Mouse (Mus musculus) stomach, embryonic 15.5 days (tissue): ENCODE results near the gene Agap2. TPM values are rescaled to one million over a fixed set of nuclear protein-coding genes. Genes with fewer than 3 reads are reported as not detected.
"Not testable (repeated sequence)": the region's sequence is repeated elsewhere in the genome, so short reads cannot be mapped to it uniquely, and the experiment has no call there.

Experiments used
- ATAC-seq: fragments of 200-750 bp; cut with Nextera tagmentation; 2 replicates; pipeline ENCODE4 v1.8.0; 2017; ENCODE audit warnings: low read depth, moderate number of reproducible peaks, moderate TSS enrichment; ENCODE audit not compliant: insufficient read depth, low FRiP score
- H3K27ac ChIP-seq: fragments of 300-500 bp; sonication (generic); 2 replicates; pipeline ENCODE4 v1.5.1; 2015; ENCODE audit warnings: mild to moderate bottlenecking, inconsistent platforms
- H3K27me3 ChIP-seq: fragments of 300-500 bp; sonication (generic); replicated peaks from 2 replicates; pipeline ENCODE4 v1.6.1; 2015; ENCODE audit warnings: inconsistent platforms
- H3K36me3 ChIP-seq: fragments of 300-500 bp; sonication (generic); 2 replicates; pipeline ENCODE4 v1.6.1; 2015; ENCODE audit warnings: inconsistent platforms
- H3K4me1 ChIP-seq: fragments of 300-500 bp; sonication (generic); 2 replicates; pipeline ENCODE4 v1.6.1; 2015; ENCODE audit warnings: inconsistent platforms
- H3K4me2 ChIP-seq: fragments of 300-500 bp; sonication (generic); 2 replicates; pipeline ENCODE4 v1.6.1; 2015; ENCODE audit warnings: mild to moderate bottlenecking, inconsistent platforms
- H3K4me3 ChIP-seq: fragments of 300-500 bp; sonication (generic); replicated peaks from 2 replicates; pipeline ENCODE4 v1.5.1; 2015; ENCODE audit warnings: inconsistent platforms
- H3K9ac ChIP-seq: fragments of 300-500 bp; sonication (generic); 2 replicates; pipeline ENCODE4 v1.6.1; 2015; ENCODE audit warnings: inconsistent platforms
- H3K9me3 ChIP-seq: fragments of 300-500 bp; sonication (generic); 2 replicates; pipeline ENCODE4 v1.6.1; 2016; ENCODE audit warnings: inconsistent platforms
- WGBS: fragments of 180-500 bp; shearing (Covaris S2); methylation state at CpG from one replicate; pipeline ENCODE4 v1.1.7; 2015; 5-methylcytosine and 5-hydroxymethylcytosine counted together
- polyA plus RNA-seq: library from polyadenylated mRNA; unstranded; fragments of >200 nt; fragmentation: Nextera tagmentation; extraction: Ambion mirVana; gene quantifications from 2 replicates; pipeline ENCODE4 v1.2.1, GENCODE M21; 2015

Gene Agap2
- polyA plus RNA-seq, 1 experiment from 2014 or later: 0.28 TPM

GRCm38 (mm10) chr10:127059968-127060916, 14.8 kb upstream of the Agap2 start, which contains the start of gene March9:
Gene March9 (minus strand): TSS chr10:127060184.
- H3K27ac ChIP-seq: peak within 1 kb of the TSS; percentile 59
- under 1% methylated on average over 63 of the region's 72 CpGs for WGBS

DNA sequence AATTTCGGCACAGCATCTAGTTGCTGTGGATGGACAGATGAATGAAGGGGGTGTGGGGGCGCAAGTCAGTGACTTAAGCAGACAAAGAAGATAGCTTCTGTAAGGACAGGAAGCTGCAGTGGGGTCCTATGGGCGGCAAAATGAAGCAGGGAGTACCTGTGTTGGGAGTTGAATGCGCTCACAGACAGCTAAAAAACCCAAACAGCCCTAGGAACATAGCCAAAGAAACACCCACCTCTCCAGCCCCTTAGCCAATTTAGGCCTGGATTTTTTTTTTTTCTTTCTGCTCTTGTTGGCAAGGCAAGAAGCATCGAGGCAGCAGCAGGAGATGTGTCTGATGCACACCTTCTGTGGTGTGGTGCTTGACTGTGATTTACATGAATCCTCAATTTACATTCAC, 14.0 kb upstream of the Agap2 start:
- WGBS: 52% methylated on average over 5 of the region's 5 CpGs
- Histone ChIP-seq H3K4me2 (no peak overlapping the region), H3K4me3 (no peak overlapping the region), H3K27me3 (0 out of 2 replicates have a peak, but pooled peaks cover 6% of the 10 kb centered on the region), H3K36me3 (peaks cover 27% of the 10 kb centered on the region), H3K9ac (no peak overlapping the region), H3K4me1 (peaks cover 25% of the 10 kb centered on the region; the same call in 1 of the 2 replicates), H3K9me3 (no peaks in the 10 kb centered on the region), H3K27ac (no peak overlapping the region)
- ATAC-seq: no peak

More at GRCm38 (mm10) chr10:127059968-127060916, 14.8 kb upstream of the Agap2 start, which contains the start of gene March9:
- Histone ChIP-seq H3K9me3 (no peaks in the 10 kb centered on the region), H3K4me1 (peaks cover 22% of the 10 kb centered on the region; the same call in 1 of the 2 replicates), H3K27me3 (0 out of 2 replicates have a peak, but pooled peaks cover 6% of the 10 kb centered on the region), H3K36me3 (peaks cover 24% of the 10 kb centered on the region), H3K4me2 (peak within 1 kb of the TSS; percentile 96), H3K4me3 (peak within 1 kb of the TSS; percentile 75), H3K9ac (peak within 1 kb of the TSS; percentile 53)
- ATAC-seq: peak; percentile 40

DNA sequence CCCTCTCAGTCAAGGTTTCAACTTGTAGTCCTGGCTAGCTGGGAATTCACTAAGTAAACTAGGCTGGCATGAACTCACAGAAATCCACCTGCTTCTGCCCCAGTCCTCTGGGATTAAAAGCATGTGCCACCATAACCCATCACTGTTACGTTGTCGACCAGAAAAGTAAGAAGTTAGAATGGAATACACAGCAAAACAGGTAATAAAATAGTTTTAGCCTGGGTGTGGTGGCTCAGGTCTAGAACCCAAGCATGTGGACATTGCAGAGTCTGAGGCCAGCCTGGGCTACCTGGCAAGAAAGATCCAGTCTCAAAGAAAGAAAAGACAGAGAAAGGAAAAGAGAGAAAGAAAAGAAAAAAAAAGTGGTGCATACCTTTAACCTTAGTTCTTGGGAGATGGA, 13.6 kb upstream of the Agap2 start:
- no peak overlapping the region for H3K4me2 ChIP-seq
- H3K4me3 ChIP-seq: no peak overlapping the region
- H3K27ac ChIP-seq: no peak overlapping the region
- H3K27me3 ChIP-seq: 0 out of 2 replicates have a peak, but pooled peaks cover 6% of the 10 kb centered on the region
- peaks cover 25% of the 10 kb centered on the region; the same call in 1 of the 2 replicates for H3K4me1 ChIP-seq
- peaks cover 27% of the 10 kb centered on the region for H3K36me3 ChIP-seq
- ATAC-seq: no peak
- 70% methylated on average over 2 of the region's 2 CpGs for WGBS
- H3K9ac ChIP-seq: no peak overlapping the region
- H3K9me3 ChIP-seq: no peaks in the 10 kb centered on the region

- H3K27ac ChIP-seq, H3K9me3 ChIP-seq, H3K4me2 ChIP-seq, H3K9ac ChIP-seq, H3K27me3 ChIP-seq, H3K4me3 ChIP-seq, ATAC-seq: not testable (repeated sequence)
- 86% methylated on average over 4 of the region's 4 CpGs for WGBS
- Histone ChIP-seq H3K36me3 (peaks cover 29% of the 10 kb centered on the region), H3K4me1 (peaks cover 25% of the 10 kb centered on the region; the same call in 1 of the 2 replicates)
These were observed 13.0 kb upstream of the Agap2 start for GRCm38 (mm10) chr10:127062101-127062500.

- peaks cover 29% of the 10 kb centered on the region for H3K36me3 ChIP-seq
- 64% methylated on average over 5 of the region's 5 CpGs for WGBS
- H3K4me1 ChIP-seq: peaks cover 25% of the 10 kb centered on the region; the same call in 1 of the 2 replicates
- H3K9me3 ChIP-seq: no peaks in the 10 kb centered on the region
- H3K27ac ChIP-seq: no peak overlapping the region
- no peak overlapping the region for H3K4me2 ChIP-seq
- no peak for ATAC-seq
- H3K27me3 ChIP-seq: 0 out of 2 replicates have a peak, but pooled peaks cover 6% of the 10 kb centered on the region
- H3K9ac ChIP-seq: no peak overlapping the region
- H3K4me3 ChIP-seq: no peak overlapping the region
These were observed 12.6 kb upstream of the Agap2 start for GRCm38 (mm10) chr10:127062503-127062902.

DNA sequence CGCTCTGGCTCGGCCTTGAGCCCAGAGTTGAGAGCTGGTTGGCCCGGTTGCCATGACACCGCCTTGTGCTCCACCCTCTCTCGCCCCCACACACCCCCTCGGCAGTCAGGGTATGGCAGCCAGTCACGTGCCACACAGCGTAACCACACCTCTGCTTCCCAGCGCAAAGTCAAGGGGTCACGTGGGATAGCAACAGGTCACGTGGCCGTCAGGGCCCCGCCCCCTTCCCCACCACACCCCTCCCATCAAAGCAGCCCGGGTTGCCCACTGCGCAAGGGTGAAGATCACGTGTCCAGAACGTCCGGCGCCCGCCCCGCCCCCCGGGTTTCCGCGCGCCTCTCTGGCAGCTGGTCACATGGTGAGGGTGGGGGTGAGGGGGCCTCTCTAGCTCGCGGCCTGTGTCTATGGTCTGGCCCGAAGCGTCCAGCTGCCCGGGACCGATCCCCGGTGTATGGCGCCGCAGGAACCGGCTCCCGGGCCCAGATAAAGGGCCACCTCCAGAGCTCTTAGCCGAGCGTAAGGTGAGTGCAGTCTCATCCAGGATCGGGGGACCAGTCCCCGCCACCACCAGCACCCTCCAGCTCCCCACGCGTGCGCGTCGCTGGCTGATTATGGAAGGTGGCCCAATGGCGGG, 11.7 kb upstream of the Agap2 start, which contains the start of gene Cdk4:
Cdk4 (plus strand) TSS at position 296 of the 634 bp plus-strand sequence.
- WGBS: 0% methylated on average over 46 of the region's 46 CpGs
- peak within 1 kb of the TSS; percentile 79 for H3K4me2 ChIP-seq
- H3K27me3 ChIP-seq: 0 out of 2 replicates have a peak, but pooled peaks cover 6% of the 10 kb centered on the region
- H3K4me1 ChIP-seq: peaks cover 21% of the 10 kb centered on the region; the same call in 1 of the 2 replicates
- H3K9ac ChIP-seq: peak within 1 kb of the TSS; percentile 77
- no peaks in the 10 kb centered on the region for H3K9me3 ChIP-seq
- H3K27ac ChIP-seq: peak within 1 kb of the TSS; percentile 83
- ATAC-seq: peak; percentile 87
- peak within 1 kb of the TSS; percentile 70 for H3K4me3 ChIP-seq
- peaks cover 34% of the 10 kb centered on the region for H3K36me3 ChIP-seq

DNA sequence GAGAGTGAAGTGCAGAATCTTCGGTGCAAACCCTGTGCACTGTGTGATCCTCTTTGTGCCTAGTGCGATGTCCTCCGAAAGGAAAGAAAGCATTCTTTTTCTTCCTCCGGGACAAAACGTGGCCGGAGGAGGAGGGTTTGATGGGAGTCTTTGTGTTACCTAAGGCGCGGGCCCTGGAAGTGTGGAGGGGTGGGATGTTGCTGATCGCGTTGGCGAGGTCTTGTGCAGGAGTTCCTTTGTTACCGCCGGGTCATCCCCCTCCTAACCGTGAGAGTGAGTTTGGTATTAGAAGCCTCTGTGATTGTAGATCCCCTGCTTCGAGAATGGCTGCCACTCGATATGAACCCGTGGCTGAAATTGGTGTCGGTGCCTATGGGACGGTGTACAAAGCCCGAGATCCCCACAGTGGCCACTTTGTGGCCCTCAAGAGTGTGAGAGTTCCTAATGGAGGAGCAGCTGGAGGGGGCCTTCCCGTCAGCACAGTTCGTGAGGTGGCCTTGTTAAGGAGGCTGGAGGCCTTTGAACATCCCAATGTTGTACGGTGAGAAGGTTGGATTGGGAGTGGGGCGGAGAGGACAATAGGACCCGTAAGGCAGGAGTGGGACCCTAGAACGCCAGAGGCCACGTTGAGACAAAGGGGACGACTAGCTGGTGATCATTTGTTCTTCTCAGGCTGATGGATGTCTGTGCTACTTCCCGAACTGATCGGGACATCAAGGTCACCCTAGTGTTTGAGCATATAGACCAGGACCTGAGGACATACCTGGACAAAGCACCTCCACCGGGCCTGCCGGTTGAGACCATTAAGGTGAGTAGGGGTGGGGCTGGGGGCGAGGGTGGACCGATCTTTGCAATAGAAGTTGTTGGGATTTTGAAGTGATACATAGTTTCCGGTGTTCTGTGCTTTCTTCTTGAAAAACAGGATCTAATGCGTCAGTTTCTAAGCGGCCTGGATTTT, 10.9 kb upstream of the Agap2 start:
- H3K4me3 ChIP-seq: peak overlapping the region; percentile 70
- H3K36me3 ChIP-seq: peaks cover 34% of the 10 kb centered on the region
- 7% methylated on average over 37 of the region's 37 CpGs for WGBS
- H3K9ac ChIP-seq: peak overlapping the region; percentile 77
- H3K27ac ChIP-seq: peak overlapping the region; percentile 83
- 0 out of 2 replicates have a peak, but pooled peaks cover 6% of the 10 kb centered on the region for H3K27me3 ChIP-seq
- peaks cover 21% of the 10 kb centered on the region; the same call in 1 of the 2 replicates for H3K4me1 ChIP-seq
- ATAC-seq: no peak
- peak overlapping the region; percentile 79 for H3K4me2 ChIP-seq
- no peaks in the 10 kb centered on the region for H3K9me3 ChIP-seq

- Histone ChIP-seq H3K4me1 (peaks cover 24% of the 10 kb centered on the region; the same call in 1 of the 2 replicates), H3K36me3 (peaks cover 34% of the 10 kb centered on the region), H3K27me3 (0 out of 2 replicates have a peak, but pooled peaks cover 5% of the 10 kb centered on the region), H3K4me3 (no peak overlapping the region), H3K4me2 (no peak overlapping the region), H3K9me3 (no peaks in the 10 kb centered on the region), H3K27ac (no peak overlapping the region), H3K9ac (no peak overlapping the region)
- no peak for ATAC-seq
- WGBS: 74% methylated on average over 9 of the region's 9 CpGs
These were observed 9.1 kb upstream of the Agap2 start for GRCm38 (mm10) chr10:127065981-127066380.

DNA sequence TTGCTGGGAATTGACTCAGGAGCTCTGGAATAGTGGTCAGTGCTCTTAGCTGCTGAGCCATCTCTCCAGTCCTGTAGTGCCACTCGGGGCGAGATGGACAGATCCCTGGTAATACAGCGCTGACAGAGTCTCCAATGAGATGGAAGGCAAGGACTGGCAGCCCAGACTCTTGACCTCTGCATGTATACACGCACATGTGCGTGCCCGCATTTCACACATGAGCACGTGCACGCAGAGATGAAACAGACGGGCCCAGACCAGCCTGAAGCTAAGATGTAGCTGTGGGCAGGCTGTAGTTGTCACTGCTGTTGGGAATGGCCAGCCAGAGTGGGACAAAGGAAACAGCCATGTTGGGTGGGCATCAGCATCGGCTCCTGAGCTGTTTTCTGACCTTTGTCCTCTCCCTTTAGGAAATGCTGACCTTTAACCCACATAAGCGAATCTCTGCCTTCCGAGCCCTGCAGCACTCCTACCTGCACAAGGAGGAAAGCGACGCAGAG, 8.5 kb upstream of the Agap2 start:
- H3K27ac ChIP-seq: no peak overlapping the region
- H3K27me3 ChIP-seq: 0 out of 2 replicates have a peak, but pooled peaks cover under 1% of the 10 kb centered on the region
- H3K4me2 ChIP-seq: no peak overlapping the region
- peaks cover 29% of the 10 kb centered on the region for H3K4me1 ChIP-seq
- no peak overlapping the region for H3K9ac ChIP-seq
- 87% methylated on average over 14 of the region's 14 CpGs for WGBS
- no peaks in the 10 kb centered on the region for H3K9me3 ChIP-seq
- ATAC-seq: no peak
- H3K4me3 ChIP-seq: no peak overlapping the region
- peaks cover 34% of the 10 kb centered on the region for H3K36me3 ChIP-seq

- Histone ChIP-seq H3K36me3 (peaks cover 34% of the 10 kb centered on the region), H3K27me3 (no peaks in the 10 kb centered on the region), H3K4me1 (peaks cover 29% of the 10 kb centered on the region), H3K4me3 (peak overlapping the region; percentile 70), H3K9me3 (no peaks in the 10 kb centered on the region), H3K9ac (peak overlapping the region; percentile 67; the same call in 1 of the 2 replicates), H3K27ac (0 out of 2 replicates have a peak overlapping the region, but pooled peaks have one; percentile 95), H3K4me2 (peak overlapping the region; percentile 81)
- WGBS: 68% methylated on average over 9 of the region's 9 CpGs
- ATAC-seq: no peak
These were observed 6.6 kb upstream of the Agap2 start for GRCm38 (mm10) chr10:127068360-127069038.
